Mouse (Mus musculus) liver (tissue): ENCODE data around the gene Cdsn.
"Not testable (repeated sequence)": the region's sequence is repeated elsewhere in the genome, so short reads cannot be mapped to it uniquely, and the experiment has no call there.

Experiments used
- DNase-seq: peaks from one replicate; pipeline ENCODE4 v3.0.0-alpha.2; 2020; ENCODE audit warnings: mixed read lengths

Cdsn gene

DNA sequence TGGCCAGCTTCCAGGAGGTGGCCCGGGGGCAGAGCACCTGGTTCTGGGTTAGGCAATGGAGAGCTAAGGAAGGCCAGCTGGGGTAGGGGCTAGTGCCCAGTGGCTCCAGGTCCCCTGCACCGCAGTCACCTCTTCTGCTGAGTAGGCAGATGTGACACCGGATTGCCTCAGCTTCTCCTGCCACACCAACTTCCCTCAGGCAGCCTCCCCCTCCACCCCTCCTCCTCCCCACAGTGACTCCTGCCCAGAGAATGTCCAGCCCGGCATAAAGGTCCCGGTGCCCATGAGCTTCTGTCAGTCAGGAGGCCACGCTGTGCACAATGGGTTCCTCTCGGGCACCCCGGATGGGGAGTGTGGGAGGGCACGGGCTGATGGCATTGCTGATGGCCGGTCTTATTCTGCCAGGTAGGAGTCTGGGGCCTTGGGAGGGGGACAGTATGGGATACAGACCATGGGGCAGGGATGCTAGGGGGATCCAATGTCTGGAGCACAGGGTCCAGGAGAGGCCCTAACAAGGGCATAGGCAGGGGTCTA is at the start of gene Cdsn:
Gene Cdsn (plus strand): TSS at position 248 of the 534 bp plus-strand sequence.
- DNase-seq: no peak

DNA sequence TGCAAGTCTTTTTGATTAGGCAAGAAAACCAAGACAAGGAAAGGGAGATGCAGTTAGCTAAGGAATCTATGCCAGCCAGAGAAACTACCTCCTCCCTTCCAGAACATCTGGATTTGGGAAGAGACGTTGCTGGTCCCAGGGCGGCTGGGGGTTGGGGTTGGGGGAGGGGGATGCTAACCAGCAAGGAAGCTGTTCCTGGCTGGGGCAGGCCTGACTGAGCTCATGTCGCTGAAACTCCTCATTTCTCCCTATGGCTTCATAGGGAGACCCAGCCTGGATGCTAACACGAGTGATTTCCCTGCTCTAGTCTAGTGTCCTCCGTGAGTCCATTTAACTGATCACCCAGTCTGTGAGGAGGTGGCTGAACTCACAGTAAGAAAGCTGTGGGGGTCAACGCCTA is 49.7 kb upstream of the Cdsn start:
- DNase-seq: no peak

DNA sequence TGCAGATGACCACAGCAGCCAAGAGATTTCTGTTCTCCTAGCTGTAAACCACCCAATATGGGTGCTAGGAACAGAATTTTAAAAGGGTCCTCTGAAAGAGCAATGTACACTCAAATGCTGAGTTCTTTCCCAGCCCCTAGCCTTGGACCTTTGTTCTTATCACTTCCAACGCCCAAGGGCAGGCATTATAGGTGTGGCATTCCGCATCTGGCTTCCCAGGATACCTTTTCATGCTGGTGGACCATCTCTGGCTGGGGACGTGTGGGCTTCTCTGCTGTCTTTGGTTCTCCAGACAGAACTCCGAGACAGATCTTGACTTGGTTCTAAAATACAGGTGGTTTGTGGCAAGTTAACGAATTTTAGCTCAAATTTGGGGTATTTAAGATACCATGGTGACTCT is 49.2 kb upstream of the Cdsn start:
- DNase-seq: no peak

DNA sequence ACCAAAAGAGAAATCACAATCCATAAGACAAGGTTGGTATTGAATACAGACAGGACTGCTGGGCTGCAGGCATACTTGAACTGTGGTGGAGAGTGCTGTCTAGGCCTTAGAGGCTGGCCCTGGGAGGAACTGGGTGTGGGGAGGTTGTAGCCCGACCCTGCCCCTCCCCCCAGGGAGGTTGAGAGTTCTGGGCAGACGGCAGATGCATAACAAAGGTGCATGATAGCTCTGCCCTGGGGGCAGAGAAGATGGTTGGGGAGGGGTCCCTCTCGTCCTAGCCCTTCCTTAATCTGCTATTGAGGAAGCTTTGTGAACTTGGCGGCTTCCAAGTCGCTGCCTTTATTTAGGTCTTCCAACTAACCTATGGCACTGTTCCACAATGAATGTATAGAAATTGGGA is 48.1 kb upstream of the Cdsn start:
- no peak for DNase-seq

DNA sequence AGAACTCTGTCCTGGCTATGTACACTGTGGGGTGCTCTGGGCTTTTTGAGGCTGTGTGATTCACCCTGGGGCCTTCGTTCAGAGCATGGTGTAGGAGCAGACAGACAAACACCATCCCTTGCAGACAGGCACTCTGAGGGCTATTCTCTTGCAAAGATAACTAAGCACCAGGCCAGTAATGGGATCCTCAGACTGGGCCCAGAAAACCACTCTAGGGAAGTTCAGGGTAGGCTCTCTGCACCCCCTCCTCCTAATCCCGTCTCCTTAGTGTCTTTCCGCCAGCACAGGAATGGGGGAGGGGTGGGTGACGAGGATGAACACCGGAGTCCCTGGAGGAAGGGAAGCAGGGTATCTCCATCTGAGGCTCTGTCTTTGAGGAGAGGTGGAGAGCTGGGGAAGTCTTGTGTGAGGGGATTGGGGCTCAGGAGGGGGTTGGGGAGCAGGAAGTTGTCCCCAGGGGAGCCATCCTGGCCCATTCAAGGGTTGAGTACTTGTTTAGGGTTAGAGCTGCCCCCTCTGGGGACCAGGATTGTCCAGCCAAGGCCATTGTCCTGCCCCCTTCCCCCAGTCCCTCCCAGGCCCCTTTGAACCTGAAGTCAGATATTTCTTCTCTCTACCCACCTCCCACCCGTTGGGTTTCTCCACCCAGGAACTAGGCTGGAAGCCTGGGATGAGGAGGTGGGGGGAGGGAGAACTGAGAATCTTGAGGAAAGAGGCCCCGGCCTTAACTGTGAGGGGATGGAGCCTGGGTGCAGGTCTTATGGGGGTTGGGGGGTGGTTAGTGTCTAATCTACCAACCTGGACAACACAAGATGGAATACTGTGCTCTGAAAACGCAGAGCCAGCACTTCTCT is 47.1 kb upstream of the Cdsn start:
- DNase-seq: no peak

DNA sequence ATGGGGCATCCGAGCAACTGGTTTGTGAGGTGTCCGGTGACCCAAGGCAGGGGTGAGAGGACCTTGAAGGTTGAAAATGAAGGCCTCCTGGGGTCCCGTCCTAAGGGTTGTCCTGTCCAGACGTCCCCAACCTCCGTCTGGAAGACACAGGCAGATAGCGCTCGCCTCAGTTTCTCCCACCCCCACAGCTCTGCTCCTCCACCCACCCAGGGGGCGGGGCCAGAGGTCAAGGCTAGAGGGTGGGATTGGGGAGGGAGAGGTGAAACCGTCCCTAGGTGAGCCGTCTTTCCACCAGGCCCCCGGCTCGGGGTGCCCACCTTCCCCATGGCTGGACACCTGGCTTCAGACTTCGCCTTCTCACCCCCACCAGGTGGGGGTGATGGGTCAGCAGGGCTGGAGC is 46.2 kb upstream of the Cdsn start, which contains the start of gene Pou5f1:
Gene Pou5f1 (plus strand): TSS at position 243 of the 400 bp plus-strand sequence.
- DNase-seq: no peak

DNA sequence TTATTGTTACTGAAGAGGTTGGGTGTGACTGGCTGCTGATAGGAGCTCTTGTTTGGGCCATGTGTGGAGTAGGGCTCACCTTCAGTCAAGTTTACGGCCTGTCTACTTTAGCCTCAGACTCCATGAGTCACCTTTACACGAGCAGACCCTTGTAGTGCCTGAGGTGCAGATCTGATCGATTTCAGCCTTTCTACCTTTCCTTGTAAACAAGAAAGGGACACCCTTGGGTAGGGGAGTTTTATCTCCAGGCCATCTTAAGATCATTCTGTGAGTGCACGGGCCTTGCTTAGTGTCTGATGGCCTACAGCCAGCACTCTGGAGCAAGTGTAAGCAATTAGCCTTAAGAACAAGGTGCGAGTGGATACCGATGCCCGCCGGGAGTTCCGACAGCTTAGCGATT is 45.0 kb upstream of the Cdsn start:
- DNase-seq: no peak

DNA sequence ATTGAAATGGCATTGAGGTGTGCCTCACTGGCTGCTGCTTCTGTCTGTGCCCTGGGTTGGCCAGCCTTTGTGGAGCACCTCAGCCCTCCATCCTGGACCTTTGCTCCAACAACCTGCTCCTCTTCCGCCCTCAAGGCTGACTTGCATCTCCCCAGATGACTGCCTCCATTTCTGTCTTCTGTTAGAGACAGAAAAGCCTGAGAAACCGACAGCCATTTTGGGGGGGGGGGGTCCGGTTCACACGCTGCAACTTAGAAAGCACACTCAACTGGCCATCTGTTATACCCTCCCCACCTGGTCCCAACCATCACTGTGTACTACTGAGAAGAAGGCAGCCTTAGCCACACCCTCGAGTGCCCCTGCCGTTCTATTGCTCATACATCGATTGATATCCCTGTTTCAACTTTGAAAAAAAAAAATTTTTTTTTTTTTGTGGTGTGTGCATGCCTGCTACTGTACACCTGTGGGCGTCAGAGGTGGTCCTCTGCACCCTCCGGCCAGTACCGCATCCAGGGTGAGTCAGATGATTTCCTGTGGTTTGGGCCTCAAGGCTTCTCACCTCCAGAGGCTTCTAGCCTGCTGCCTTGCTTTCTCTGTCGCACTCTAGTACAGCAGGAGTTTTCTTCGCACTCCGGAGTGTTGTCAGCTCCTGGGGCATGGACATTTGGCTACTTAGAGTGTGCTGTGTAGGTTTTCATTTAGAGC is 44.2 kb upstream of the Cdsn start:
- no peak for DNase-seq

DNA sequence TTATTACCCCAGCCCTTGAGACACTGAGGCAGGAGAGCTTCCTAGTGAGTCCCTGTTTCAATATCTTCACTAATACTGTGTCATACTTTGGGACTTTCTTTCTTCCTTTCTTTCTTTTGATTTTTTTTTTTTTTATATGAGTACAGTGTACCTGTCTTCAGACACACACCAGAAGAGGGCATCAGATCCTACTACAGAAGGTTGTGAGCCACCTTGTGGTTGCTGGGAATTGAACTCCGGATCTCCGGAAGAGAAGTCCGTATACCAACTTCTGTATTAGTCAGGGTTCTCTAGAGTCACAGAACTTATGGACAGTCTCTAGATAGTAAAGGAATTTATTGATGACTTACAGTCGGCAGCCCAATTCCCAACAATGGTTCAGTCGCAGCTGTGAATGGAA is 43.6 kb upstream of the Cdsn start:
- DNase-seq: not testable (repeated sequence)

DNA sequence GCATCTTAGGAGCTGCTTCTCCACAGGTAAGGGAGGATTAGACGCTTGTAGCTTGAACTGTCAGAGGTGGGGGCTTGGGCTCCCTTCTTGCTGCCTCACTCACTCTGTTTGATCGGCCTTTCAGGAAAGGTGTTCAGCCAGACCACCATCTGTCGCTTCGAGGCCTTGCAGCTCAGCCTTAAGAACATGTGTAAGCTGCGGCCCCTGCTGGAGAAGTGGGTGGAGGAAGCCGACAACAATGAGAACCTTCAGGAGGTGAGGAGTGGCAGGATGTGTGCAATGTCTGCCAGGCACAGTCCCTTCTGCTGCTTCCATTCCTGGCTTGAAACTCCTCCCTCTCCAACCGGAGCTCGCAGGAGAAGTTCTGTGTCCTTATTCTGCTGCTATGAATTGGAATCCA is 42.6 kb upstream of the Cdsn start:
- DNase-seq: peak; percentile 41

DNA sequence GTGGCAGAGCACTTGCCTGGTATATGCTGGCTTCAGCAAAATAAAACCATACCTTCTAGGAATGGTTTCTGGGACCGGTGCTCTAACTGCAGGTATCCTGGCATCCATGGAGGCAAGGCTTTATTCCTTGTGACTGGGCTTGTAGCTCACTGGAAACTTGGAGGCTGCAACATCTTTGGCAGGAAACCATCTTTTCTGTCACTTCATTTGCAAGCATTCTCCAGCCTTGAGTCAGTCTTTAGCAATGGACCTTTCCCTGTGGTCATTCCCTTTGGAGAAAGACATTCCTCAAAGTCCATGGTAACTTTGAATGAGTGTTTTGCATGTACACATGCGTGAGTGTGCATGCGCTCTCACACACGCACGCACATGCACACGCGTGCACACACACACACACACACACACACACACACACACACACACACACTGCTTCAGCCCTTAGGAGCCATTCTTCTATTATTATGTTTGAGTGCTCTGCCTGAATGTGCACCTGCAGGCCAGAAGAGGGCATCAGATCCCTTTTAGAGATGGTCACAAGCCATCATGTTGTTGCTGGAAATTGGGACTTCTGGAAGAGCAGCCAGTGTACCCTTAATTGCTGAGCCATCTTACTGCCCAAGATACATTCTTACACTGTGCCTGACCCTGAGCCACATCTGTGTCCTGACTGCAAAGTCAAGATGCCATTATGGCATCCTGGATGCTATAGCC is 38.9 kb upstream of the Cdsn start:
- no peak for DNase-seq

DNA sequence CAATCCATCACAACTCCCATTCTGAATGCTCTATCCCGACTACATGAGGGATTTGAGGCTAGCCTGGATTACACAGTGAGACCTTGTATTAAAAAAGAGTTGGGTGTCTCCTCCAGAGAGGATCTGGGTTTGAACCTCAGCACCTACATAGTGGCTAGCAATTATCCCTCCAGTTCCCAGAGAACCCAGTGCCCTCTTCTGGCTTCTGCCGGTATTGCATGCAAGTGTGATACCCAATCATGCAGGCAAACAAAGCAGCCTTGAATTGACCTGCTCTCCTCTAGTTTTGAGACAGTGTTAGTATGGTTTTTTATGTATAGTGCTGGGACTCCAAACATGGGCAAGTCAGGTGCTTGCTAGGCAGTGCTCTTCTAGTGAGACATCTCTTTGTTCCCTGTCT is 38.0 kb upstream of the Cdsn start:
- peak; percentile 83 for DNase-seq

DNA sequence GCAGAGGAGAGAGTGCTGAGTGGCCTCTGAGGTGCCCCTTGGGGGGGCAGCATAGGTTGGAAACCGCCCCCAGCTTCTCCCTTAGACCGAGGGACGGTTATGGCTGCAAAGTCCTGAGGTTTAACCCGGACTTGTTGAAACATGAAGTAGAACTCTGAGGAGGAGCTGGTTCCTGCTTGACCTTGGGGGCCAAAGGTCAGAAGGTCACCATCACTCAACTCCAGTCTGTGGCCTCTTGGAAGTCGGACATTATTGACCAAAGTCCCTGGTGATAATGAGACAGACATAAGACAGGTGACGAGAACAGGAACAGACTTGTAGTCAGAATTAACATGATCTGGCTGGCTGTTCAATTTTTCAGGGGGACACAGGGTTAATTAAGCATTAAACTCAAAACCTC is 37.2 kb upstream of the Cdsn start:
- DNase-seq: no peak

DNA sequence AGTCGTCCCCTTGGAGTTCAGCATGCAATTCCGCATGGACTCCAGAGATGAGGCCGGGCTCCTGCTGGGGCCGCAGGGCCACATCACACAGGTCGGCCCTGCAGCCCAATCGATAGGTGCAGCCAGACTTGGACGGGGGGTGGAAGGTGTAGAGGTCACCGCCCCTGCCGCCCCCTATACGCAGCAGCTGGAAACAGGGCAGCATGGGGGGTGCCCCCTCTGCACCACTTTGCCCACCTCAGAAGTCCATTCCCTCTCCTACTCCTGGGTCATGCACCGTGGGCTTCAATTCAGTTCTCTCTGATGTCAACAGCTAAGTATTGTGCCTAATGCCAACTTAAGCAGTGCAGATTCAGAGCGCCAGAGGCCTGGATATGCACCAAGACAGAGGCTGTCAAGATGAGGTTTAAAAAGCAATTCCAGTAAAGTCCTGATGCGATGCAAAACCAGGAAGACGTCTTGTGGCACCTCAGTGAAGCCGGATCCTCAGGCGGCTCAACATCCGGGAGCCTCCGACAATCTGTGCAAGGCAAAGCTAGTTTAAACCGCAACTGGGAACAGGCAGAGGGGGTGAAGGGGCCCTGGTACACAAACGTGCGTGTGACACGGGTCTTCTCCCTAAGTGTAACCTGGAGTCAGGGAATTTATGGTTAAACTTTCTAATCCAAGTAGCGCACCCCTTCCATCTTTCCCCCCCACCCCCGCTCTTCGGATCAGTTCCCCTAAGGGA is 35.9 kb upstream of the Cdsn start:
- DNase-seq: peak; percentile 39

DNA sequence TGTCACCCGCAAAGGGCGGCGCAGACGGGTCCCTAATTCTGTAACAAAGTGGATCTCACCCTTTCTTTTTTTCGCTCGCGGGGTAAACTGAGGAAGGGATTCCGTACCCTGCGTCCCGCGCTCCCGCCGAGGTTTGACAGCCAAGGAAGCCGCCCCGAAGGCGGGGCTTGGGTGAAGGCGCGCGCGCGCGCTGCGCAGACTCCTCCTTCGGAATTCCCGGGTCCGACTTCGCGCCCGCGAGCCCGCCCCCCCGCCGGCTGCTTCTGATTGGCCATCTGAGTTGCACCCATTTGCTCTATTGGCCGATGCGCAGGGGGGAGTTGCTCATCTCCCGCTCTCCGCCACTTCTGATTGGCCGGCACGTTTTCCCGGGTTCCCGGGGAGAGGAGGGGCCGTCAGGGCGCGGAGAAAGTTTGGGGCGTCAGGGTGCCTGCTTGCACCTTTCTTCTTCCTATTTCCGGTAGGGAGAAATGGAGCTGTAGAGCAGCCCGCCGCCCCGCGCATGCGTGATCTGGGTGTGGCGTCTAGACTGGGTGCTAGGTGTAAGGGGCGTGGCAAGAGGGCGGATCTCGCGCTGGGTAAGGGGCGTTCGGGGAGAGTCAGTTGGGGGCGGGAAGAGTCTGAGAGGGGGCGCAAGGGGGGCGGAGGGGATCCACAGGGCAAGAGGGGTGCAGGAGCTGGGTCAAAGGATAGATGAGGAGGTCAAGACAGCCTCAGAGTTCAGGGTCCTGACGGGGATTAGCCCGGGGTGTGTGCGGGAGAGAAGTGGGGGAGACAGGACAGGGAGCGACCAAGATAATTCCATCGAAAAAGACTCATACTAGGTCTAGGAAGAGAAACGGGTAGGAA is 35.1 kb upstream of the Cdsn start, which contains the start of the genes Tcf19 and Cchcr1:
Gene Tcf19 (minus strand): TSS at position 173 of the 849 bp plus-strand sequence.
Gene Cchcr1 (plus strand): TSS at position 449 of the 849 bp plus-strand sequence.
- peak; percentile 98 for DNase-seq

DNA sequence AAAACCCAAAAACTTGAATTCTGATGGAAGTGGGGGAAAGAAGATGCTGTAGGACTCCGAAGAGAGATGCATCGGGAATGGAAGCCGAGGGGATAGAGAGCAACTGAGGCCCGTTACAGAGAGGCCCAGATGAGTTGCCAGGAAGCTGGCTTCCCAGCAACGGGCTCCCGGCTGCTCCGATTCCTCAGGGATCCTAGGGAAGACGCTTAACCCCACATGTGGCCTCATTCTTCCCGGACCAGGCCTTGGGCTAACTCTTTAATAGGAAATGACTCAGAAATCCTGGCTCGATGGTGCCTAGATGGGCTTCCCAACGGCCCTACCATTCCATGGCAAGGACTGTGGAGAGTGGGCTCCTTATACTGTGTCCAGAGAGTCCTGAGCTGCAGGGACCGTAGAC is 34.4 kb upstream of the Cdsn start:
- no peak for DNase-seq

DNA sequence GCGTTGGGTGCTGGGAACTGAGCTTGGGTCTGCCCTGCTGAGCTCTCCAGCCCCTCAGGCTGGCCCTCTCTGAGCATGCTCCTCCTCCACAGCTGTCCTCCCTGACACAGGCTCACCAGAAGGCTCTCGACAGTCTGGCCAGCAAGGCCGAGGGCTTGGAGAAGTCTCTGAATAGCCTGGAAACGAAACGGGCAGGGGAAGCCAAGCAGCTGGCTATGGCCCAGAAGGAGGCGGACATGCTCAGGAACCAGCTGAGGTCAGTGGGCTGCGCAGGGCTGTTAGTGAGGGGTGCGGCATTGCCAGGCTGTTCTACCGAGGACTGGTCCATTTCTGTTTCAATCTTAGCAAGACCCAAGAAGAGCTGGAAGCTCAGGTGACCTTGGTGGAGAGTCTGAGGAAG is 27.6 kb upstream of the Cdsn start:
- DNase-seq: no peak

DNA sequence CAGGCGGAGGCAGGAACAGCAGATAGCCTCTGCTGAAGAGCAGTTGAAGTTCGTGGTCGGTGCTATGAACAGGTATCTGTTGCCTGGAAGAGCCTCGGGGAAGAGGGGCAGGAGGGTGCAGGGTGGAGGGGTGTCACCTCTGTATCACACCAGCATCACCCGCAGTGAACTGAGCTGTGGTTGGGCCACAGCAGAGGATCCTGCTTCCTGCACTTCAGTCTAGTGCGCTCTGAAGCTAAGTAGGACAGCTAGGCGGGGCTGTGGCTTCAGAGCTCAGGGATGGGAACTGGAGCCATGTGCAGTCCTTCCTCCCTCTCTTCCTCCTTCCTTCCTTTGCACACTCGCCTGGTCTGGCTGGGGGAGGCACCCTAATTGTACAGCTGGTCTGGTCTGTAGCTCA is 25.3 kb upstream of the Cdsn start:
- no peak for DNase-seq

DNA sequence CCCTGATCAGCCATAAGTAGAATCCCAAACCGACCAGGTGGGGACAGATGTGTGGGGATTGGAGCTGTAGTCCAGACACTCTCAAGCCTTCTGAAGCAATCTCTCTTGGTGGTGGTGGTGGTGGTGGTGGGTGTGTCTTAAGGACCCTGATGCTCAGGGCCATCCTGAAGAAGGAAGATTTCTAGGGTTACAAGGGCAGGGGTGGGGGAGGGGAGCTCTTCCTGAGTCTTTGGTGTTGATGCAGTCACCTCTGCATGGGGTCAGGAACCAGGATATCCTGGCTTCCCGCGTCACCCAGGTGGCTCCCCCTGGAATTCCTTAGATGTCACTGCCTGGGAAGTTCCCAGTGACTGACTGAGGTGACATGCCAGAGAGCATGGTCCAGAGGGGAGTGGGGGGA is 19.6 kb upstream of the Cdsn start:
- DNase-seq: no peak

DNA sequence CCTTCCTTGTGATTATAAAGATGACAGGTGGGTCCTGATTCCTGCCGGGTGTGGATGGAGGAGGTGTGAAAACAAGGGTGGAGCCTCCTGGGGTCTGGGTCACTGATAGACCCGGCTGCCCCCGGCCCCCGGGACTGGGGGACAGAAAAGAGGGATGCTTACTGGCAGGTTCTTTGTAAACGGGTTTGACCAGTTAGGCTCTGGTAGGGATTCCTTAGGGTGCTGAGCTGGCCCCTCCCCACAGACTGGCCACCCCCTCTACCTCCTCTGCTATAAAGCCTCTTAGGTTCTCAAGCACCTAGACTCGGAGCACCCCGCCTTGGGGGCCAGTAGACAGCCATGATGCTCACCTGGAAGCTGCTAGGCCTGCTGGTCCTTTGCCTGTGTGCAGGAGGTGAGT is 19.0 kb upstream of the Cdsn start, which contains the start of gene Psors1c2:
Gene Psors1c2 (plus strand): TSS at position 301 of the 400 bp plus-strand sequence.
- no peak for DNase-seq

DNA sequence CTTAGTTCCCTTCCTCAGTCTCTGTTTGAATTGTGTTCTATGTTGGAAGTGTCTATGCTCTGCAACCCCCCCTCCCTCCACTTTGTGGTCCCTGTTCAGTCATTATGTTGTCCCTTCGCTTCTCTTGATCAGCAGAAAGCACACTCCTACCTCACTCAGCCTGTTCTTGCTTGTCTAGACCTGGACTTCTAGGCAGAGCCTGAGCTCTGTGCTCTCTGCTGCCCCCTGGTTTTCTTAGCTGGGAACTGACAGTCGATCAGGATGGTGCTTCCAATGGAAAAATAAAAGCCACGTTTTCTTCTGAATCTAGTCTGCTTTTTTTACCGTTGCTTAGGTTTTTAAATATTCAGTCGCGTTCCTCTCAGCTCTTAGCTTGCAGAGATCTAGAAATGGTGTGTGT is 17.6 kb upstream of the Cdsn start:
- peak; percentile 70 for DNase-seq
